Mouse (Mus musculus): ENCODE measurements around the gene Tmem192.
"Not testable (repeated sequence)": the region's sequence is repeated elsewhere in the genome, so short reads cannot be mapped to it uniquely, and the experiment has no call there.

Gene Tmem192

DNA sequence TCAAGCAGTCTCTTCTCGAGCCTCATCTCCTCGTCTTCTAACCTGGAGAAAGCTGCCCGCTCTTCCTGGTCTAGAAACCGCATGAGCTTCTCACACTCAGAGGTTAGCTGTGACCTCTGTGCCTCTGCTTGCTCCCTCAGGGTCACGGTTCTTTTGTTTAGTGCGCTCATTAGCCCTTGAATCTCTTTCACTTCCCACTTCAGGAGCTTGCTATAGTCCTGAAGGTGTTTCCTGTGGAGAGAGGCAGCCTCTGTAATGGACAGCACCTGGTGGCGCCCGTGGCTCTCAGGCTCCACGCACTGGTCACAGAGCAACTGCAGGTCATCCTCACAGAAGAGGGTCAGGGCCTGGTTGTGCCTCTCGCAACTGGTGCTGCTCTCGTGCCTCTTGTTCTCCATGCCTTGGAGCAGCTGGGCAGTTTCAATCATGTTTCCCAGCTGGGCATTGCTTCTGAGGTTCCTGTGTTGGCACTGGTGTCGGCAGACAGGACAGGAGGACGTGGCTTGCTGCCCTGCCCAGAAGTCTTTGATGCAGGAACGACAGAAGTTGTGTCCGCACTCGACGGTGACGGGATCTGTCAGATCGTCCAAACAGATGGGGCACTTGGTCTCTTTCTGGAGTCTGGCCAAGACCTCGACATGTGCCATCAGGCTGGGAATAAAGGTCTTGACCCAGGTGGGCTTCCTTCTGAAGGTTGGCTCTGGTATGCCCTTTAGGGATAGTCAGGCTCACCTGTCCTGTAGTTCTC is 36.3 kb downstream of the Tmem192 start:
- DNase-seq: no peak

DNA sequence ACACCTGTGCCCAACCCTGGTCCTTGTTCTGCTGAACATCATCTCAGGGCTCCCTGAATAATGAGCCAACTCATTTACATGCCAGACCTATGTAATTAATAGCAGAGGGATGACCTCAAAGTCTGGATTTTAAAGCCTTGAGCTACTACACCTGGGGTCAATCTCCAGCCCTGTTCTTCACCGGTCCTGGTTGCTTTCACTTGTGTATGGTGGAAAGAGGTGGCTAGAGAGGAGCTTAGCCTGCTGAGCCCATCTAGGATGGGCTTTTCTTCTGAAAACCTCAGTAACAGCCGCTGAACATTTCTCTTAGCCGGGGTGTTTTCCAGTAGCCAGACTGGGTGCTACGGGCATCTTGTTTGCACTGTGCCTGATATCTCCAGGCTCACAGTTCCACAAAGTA is 40.7 kb downstream of the Tmem192 start, which contains the start of gene Trim75:
Gene Trim75, minus strand, starts transcription at position 101 of the 400 bp plus-strand sequence.
- no peak for DNase-seq

DNA sequence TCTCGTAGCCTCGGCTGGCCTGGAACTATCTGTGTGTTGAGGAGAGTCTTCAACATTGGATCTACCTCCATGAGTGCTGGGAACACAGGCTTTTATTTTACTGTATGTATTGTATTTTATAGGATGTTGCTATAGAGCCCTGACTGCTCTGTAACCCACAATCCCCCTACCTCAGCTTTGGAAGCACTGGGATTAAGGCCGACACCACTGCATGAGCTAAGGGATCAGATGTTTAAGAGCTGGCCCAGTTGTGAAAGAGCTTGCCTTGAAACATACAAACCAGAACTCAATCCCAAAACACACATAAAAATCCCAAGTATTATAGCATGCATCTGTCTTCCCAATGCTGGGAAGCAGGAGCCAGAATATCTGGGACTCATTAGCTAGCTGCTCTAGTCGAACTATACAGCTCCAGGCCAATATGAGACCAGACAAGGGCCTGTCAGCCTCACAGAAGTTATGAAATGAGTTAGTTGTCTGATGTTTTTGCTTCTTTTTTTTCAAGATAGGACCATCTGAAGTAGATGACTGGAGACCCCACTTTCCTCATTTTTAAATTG is 51.9 kb downstream of the Tmem192 start:
- no peak for DNase-seq

DNA sequence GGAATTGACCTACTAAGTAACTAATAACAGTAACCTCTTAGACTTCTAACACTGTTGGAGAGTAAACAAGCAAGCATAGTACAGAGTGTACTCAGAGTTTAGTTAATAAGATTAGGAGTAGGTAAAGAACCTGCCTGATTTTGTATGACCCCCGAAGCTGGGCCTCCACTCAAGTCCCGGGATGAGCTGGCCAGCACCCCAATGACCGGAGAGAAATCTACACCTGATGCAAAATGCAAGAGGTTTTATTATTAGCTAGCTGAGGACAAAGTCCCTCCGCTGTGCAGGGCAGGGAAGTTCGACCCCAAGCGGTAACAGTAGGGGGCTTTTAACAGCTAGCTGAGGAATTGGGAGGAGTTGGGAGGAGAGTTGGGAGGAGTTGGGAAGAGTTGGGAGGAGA is 60.6 kb downstream of the Tmem192 start:
- DNase-seq: not testable (repeated sequence)

DNA sequence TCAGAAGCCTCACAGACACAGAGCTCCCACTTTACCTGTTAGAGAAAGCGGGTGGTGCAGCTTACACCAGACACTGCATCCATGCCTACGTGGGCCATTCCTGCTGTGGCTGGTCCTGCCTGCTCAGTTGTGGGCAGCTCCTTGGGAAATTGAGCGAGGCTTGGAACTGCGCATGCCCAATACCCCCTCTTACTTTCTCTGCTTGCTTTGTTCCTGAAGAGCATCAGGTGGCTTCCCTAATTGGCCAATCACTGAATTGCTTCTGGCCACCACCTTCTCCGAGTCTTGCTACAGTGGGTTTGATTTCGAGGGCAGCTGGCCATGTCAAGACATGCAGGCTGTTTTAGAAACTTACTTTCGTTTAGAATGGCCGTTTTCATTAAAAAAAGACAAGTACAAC is 71.4 kb downstream of the Tmem192 start, which contains the start of the genes Trim61 and Trim60:
Gene Trim61, minus strand, starts transcription at position 101 of the 400 bp plus-strand sequence.
Gene Trim60, minus strand, starts transcription at position 162 of the 400 bp plus-strand sequence.
- DNase-seq: no peak

All from thymus, postnatal 14 days (tissue).